Mouse (Mus musculus): ENCODE measurements at regions not wholly inside any gene's neighbourhood (a gene's known extent, or its start where the extent isn't known, plus 50 kb on each side); places are given as distances from the start of the nearest gene placed in this dataset.
A peak's percentile ranks its signal among the peaks of the same experiment; 100 is the strongest.
"Not testable (repeated sequence)": the region's sequence is repeated elsewhere in the genome, so short reads cannot be mapped to it uniquely, and the experiment has no call there.

DNA sequence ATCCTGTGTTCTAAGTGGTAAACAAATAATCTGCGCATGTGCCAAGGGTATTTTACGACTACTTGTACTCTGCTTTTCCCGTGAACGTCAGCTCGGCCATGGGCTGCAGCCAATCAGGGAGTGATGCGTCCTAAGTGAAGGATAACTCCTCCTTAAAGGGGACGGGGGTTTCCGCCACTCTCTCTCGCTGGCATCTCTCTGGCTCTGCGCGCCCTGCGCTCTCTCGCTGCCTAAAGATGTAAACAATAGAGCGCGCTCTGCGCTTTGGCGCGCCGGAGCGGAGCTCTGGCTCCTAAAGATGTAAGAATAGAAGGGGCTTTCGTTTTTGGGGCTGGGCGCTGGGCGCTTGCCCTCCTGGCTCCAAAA is 137.7 kb downstream of the Zfp619 start:
- H3K9me3 ChIP-seq (ENCODE audit: control insufficient read depth, low read length); H3K27me3 ChIP-seq (ENCODE audit: control insufficient read depth, insufficient read depth, low read length); H3K36me3 ChIP-seq (ENCODE audit: control insufficient read depth, insufficient read depth, low read length); H3K4me1 ChIP-seq (ENCODE audit: control insufficient read depth, insufficient read depth, low read length): not testable (repeated sequence)
- peak overlapping the region; percentile 36 for H3K4me3 ChIP-seq (ENCODE audit: low read depth, low read length)
- H3K27ac ChIP-seq (ENCODE audit: low read depth, low read length): peak overlapping the region; percentile 86
- H3K4me2 ChIP-seq (ENCODE audit: low read depth, low read length): peak overlapping the region; percentile 56
- peak overlapping the region; percentile 67 for H3K9ac ChIP-seq (replicated peaks; ENCODE audit: low read depth, low read length)
- 19% methylated on average over 21 of the region's 23 CpGs for WGBS
- ATAC-seq (ENCODE audit: low read depth): peak; percentile 84

GRCm38 (mm10) chr7:39655709-39656397 is 138.3 kb downstream of the Zfp619 start:
- 28% methylated on average over 13 of the region's 13 CpGs for WGBS
- Histone ChIP-seq H3K9ac (replicated peaks; ENCODE audit: low read depth, low read length) (peak overlapping the region; percentile 67), H3K27me3 (ENCODE audit: control insufficient read depth, insufficient read depth, low read length) (no peaks in the 10 kb centered on the region), H3K27ac (ENCODE audit: low read depth, low read length) (peak overlapping the region; percentile 86), H3K4me3 (ENCODE audit: low read depth, low read length) (peak overlapping the region; percentile 36), H3K36me3 (ENCODE audit: control insufficient read depth, insufficient read depth, low read length) (no peaks in the 10 kb centered on the region), H3K4me2 (ENCODE audit: low read depth, low read length) (peak overlapping the region; percentile 56), H3K4me1 (ENCODE audit: control insufficient read depth, insufficient read depth, low read length) (peaks cover 8% of the 10 kb centered on the region), H3K9me3 (ENCODE audit: control insufficient read depth, low read length) (no peaks in the 10 kb centered on the region)
- ATAC-seq (ENCODE audit: low read depth): peak; percentile 71

GRCm38 (mm10) chr7:39659597-39659996 is 142.0 kb downstream of the Zfp619 start:
- H3K4me3 ChIP-seq (ENCODE audit: low read depth, low read length): no peak overlapping the region
- no peak overlapping the region for H3K27ac ChIP-seq (ENCODE audit: low read depth, low read length)
- H3K4me1 ChIP-seq (ENCODE audit: control insufficient read depth, insufficient read depth, low read length): peaks cover 8% of the 10 kb centered on the region
- 51% methylated on average over 5 of the region's 5 CpGs for WGBS
- no peak overlapping the region for H3K9ac ChIP-seq (replicated peaks; ENCODE audit: low read depth, low read length)
- no peaks in the 10 kb centered on the region for H3K27me3 ChIP-seq (ENCODE audit: control insufficient read depth, insufficient read depth, low read length)
- H3K36me3 ChIP-seq (ENCODE audit: control insufficient read depth, insufficient read depth, low read length): no peaks in the 10 kb centered on the region
- H3K9me3 ChIP-seq (ENCODE audit: control insufficient read depth, low read length): no peaks in the 10 kb centered on the region
- no peak overlapping the region for H3K4me2 ChIP-seq (ENCODE audit: low read depth, low read length)
- ATAC-seq (ENCODE audit: low read depth): no peak

DNA sequence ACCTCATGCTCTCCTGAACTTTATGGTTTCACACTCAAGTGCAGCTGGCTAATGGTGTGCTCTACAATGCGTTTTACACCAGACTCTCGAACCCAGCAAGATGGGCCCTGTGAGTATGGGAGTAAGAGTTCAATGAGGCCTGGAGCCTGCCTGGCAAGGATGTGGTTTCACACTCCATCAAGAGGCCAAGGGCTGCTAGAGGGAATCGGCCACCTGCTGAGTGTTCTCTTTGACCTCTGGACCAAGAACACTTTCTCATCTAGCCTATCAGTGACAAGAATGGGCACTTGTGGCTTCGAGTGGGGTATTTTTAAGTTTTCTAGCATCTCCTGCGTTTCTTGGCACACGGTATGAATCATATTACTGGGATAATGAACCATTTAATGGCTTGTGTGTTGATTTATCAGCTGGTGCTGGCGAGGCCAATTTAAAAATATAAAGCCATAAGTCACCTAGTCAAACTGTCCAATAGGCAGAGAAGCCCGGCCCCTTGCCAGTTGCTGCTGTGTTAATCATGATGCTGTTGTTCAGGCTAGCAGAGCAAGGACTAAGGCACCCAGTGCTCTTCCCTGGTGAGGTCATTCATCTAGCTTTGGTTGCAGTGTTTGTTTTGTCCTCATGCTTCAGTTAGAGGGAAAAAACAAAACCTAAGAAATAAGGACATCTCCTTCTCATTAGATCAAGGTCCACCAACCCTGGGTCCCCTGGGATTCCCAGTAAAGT is 157.7 kb downstream of the Zfp619 start:
- peak; percentile 74; the same call in 1 of the 2 replicates for ATAC-seq (ENCODE audit: low read depth)
- Histone ChIP-seq H3K27me3 (ENCODE audit: control insufficient read depth, insufficient read depth, low read length) (no peaks in the 10 kb centered on the region), H3K9me3 (ENCODE audit: control insufficient read depth, low read length) (no peaks in the 10 kb centered on the region), H3K27ac (ENCODE audit: low read depth, low read length) (no peak overlapping the region), H3K4me2 (ENCODE audit: low read depth, low read length) (no peak overlapping the region), H3K4me3 (ENCODE audit: low read depth, low read length) (no peak overlapping the region), H3K36me3 (ENCODE audit: control insufficient read depth, insufficient read depth, low read length) (no peaks in the 10 kb centered on the region), H3K9ac (replicated peaks; ENCODE audit: low read depth, low read length) (no peak overlapping the region), H3K4me1 (ENCODE audit: control insufficient read depth, insufficient read depth, low read length) (no peaks in the 10 kb centered on the region)
- WGBS: 59% methylated on average over 8 of the region's 8 CpGs

DNA sequence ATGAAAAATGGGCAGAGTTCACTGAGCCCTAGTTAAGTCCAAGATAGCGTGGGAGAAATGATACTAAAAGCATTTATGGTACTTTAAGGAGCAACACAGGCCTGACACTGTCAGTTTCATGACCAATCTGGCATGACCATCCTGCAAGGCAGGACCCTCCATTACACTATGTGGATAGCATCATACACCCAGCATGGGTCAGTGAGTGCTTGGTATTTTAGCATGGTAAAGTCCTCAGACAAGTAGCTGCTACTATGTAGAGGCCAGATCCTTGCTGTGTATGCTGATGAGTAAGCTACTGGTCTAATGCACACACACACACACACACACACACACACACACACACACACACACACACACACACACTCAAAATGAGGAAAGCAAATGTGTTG is 158.3 kb downstream of the Zfp619 start:
- no peak for ATAC-seq (ENCODE audit: low read depth)
- Histone ChIP-seq H3K27me3 (ENCODE audit: control insufficient read depth, insufficient read depth, low read length) (no peaks in the 10 kb centered on the region), H3K4me2 (ENCODE audit: low read depth, low read length) (no peak overlapping the region), H3K36me3 (ENCODE audit: control insufficient read depth, insufficient read depth, low read length) (no peaks in the 10 kb centered on the region), H3K4me1 (ENCODE audit: control insufficient read depth, insufficient read depth, low read length) (no peaks in the 10 kb centered on the region), H3K9me3 (ENCODE audit: control insufficient read depth, low read length) (no peaks in the 10 kb centered on the region), H3K4me3 (ENCODE audit: low read depth, low read length) (no peak overlapping the region), H3K9ac (replicated peaks; ENCODE audit: low read depth, low read length) (no peak overlapping the region), H3K27ac (ENCODE audit: low read depth, low read length) (no peak overlapping the region)
- WGBS: 76% methylated on average over 1 of the region's 1 CpGs

- Histone ChIP-seq H3K4me2 (ENCODE audit: low read depth, low read length) (no peak overlapping the region), H3K4me3 (ENCODE audit: low read depth, low read length) (no peak overlapping the region), H3K27me3 (ENCODE audit: control insufficient read depth, insufficient read depth, low read length) (no peaks in the 10 kb centered on the region), H3K4me1 (ENCODE audit: control insufficient read depth, insufficient read depth, low read length) (no peaks in the 10 kb centered on the region), H3K27ac (ENCODE audit: low read depth, low read length) (no peak overlapping the region), H3K9me3 (ENCODE audit: control insufficient read depth, low read length) (no peaks in the 10 kb centered on the region), H3K36me3 (ENCODE audit: control insufficient read depth, insufficient read depth, low read length) (no peaks in the 10 kb centered on the region), H3K9ac (replicated peaks; ENCODE audit: low read depth, low read length) (no peak overlapping the region)
- no peak for ATAC-seq (ENCODE audit: low read depth)
- 19% methylated on average over 2 of the region's 2 CpGs for WGBS
Observed at GRCm38 (mm10) chr7:39680411-39680810, 162.8 kb downstream of the Zfp619 start.

DNA sequence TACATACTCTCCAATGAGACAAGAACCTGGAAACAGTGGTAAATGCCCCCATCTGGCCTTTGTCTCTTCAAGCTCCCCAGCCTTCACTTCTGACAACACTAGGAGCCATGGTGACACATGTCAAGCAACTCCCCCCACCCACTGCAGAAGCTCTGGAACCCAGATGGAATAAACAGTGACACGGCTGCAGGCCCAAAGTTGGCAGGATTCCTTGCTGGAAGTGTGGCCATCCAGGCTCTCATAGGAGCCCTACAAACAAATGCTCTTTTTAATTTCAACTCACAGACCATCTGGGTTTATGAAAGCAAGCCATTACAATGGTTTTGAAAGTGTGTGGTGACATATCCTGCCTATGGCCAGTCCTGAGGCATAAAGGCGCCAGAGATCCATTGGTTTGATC is 179.0 kb downstream of the Zfp619 start:
- no peak for ATAC-seq (ENCODE audit: low read depth)
- Histone ChIP-seq H3K4me1 (ENCODE audit: control insufficient read depth, insufficient read depth, low read length) (no peaks in the 10 kb centered on the region), H3K9ac (replicated peaks; ENCODE audit: low read depth, low read length) (no peak overlapping the region), H3K27me3 (ENCODE audit: control insufficient read depth, insufficient read depth, low read length) (no peaks in the 10 kb centered on the region), H3K36me3 (ENCODE audit: control insufficient read depth, insufficient read depth, low read length) (no peaks in the 10 kb centered on the region), H3K4me2 (ENCODE audit: low read depth, low read length) (no peak overlapping the region), H3K4me3 (ENCODE audit: low read depth, low read length) (no peak overlapping the region), H3K9me3 (ENCODE audit: control insufficient read depth, low read length) (no peaks in the 10 kb centered on the region), H3K27ac (ENCODE audit: low read depth, low read length) (no peak overlapping the region)
- WGBS: 82% methylated on average over 2 of the region's 2 CpGs

- WGBS: 71% methylated on average over 2 of the region's 2 CpGs
- no peak overlapping the region for H3K4me3 ChIP-seq (ENCODE audit: low read depth, low read length)
- H3K4me2 ChIP-seq (ENCODE audit: low read depth, low read length): no peak overlapping the region
- H3K9ac ChIP-seq (replicated peaks; ENCODE audit: low read depth, low read length): no peak overlapping the region
- ATAC-seq (ENCODE audit: low read depth): no peak
- no peaks in the 10 kb centered on the region for H3K9me3 ChIP-seq (ENCODE audit: control insufficient read depth, low read length)
- no peaks in the 10 kb centered on the region for H3K4me1 ChIP-seq (ENCODE audit: control insufficient read depth, insufficient read depth, low read length)
- H3K27me3 ChIP-seq (ENCODE audit: control insufficient read depth, insufficient read depth, low read length): no peaks in the 10 kb centered on the region
- H3K27ac ChIP-seq (ENCODE audit: low read depth, low read length): no peak overlapping the region
- no peaks in the 10 kb centered on the region for H3K36me3 ChIP-seq (ENCODE audit: control insufficient read depth, insufficient read depth, low read length)
Observed at GRCm38 (mm10) chr7:39701506-39701905, 183.9 kb downstream of the Zfp619 start.

Measured in neural tube, embryonic 14.5 days (tissue).